Mouse (Mus musculus) embryonic facial prominence, embryonic 14.5 days (tissue): ENCODE data around the gene Tmem198b. TPM values are rescaled to one million over a fixed set of nuclear protein-coding genes. Genes with fewer than 3 reads are reported as not detected.
A peak's percentile ranks its signal among the peaks of the same experiment; 100 is the strongest.

Experiments used
- ATAC-seq: fragments of 200-750 bp; cut with Nextera tagmentation; 2 replicates; pipeline ENCODE4 v1.8.0; 2017; ENCODE audit warnings: low read depth, moderate number of reproducible peaks, moderate TSS enrichment
- DNase-seq: peaks from one replicate; pipeline ENCODE4 v3.0.0-alpha.2; 2015; ENCODE audit warnings: low spot score
- H3K27ac ChIP-seq: fragments of 300-500 bp; sonication (generic); replicated peaks from 2 replicates; pipeline ENCODE4 v1.5.1; 2014; ENCODE audit warnings: low read depth, mild to moderate bottlenecking, low read length, moderate library complexity
- H3K27me3 ChIP-seq: fragments of 300-500 bp; sonication (generic); replicated peaks from 2 replicates; pipeline ENCODE4 v1.6.1; 2014; ENCODE audit warnings: low read length; ENCODE audit not compliant: control insufficient read depth, insufficient read depth
- H3K36me3 ChIP-seq: fragments of 300-500 bp; sonication (generic); 2 replicates; pipeline ENCODE4 v1.6.1; 2014; ENCODE audit warnings: low read length, mixed read lengths; ENCODE audit not compliant: control insufficient read depth, insufficient read depth
- H3K4me1 ChIP-seq: fragments of 300-500 bp; sonication (generic); 2 replicates; pipeline ENCODE4 v1.6.1; 2014; ENCODE audit warnings: antibody characterized with exemption, low read length; ENCODE audit not compliant: control insufficient read depth, insufficient read depth
- H3K4me2 ChIP-seq: fragments of 300-500 bp; sonication (generic); 2 replicates; pipeline ENCODE4 v1.6.1; 2014; ENCODE audit warnings: low read depth, mild to moderate bottlenecking, low read length, moderate library complexity, mixed read lengths
- H3K4me3 ChIP-seq: fragments of 300-500 bp; sonication (generic); 2 replicates; pipeline ENCODE4 v1.5.1; 2014; ENCODE audit warnings: low read depth, mild to moderate bottlenecking, low read length
- H3K9ac ChIP-seq: fragments of 300-500 bp; sonication (generic); 2 replicates; pipeline ENCODE4 v1.6.1; 2014; ENCODE audit warnings: low read depth, mild to moderate bottlenecking, low read length, moderate library complexity, mixed read lengths
- H3K9me3 ChIP-seq: fragments of 300-500 bp; sonication (generic); 2 replicates; pipeline ENCODE4 v1.6.1; 2016; ENCODE audit warnings: low read length; ENCODE audit not compliant: control insufficient read depth
- WGBS: fragments of 180-500 bp; shearing (Covaris S2); extraction: QIAGEN DNeasy Blood & Tissue Kit; methylation state at CpG from one replicate; pipeline ENCODE4 v1.1.7; 2014; 5-methylcytosine and 5-hydroxymethylcytosine counted together
- polyA plus RNA-seq: library from polyadenylated mRNA; unstranded; fragments of >200 nt; fragmentation: Nextera tagmentation; extraction: Ambion mirVana; gene quantifications from 2 replicates; pipeline ENCODE4 v1.2.1, GENCODE M21; 2014

Tmem198b gene
- polyA plus RNA-seq, 1 experiment from 2014 or later: 13.7 TPM

DNA sequence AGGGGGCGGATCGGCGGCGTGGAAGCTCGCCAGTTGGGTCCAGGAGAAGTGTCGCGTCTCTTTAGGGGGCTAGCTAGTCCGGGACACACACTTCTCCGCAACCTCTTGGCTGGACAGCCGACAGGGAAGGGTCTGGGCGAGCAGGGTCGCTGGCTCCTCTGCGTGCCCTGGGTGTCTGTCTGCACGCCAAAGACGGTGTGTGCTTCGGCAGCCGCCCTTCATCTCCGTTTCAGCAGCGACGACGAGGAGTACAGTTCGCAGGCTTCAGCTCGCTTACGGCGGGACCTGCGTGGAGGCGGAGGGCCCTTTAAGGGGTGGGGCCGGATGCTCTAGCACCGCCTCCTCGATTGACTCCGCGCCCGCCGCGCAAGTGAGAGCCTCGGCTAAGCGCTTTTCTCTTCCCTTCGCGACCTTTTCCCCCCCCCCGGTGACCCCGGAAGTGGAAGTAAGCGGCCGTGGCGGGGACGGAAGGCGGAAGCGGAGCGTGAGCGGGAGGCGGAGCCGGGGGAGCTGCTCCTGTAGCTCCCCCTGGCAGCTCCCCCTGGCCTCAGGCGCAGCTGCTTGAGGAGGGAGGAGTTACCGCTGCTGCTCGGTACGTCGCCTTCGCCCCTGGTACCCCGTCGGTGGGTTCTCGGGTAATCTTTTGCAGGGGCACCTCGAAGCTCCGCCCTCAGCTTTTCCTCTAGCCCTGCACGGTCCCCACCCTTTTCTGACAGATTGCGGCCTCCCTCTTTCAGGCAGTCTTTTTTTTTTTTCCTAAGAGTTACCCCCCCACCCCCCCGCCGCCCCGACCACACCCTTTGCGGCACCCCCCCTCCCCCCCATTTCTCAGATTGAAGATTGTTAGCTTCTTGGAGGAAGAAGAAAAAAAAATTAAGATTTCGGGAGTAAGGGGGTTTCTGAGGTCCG is 1.2 kb upstream of the Tmem198b start:
- peak; percentile 99 for DNase-seq
- Histone ChIP-seq H3K27ac (peak overlapping the region; percentile 99), H3K4me1 (peaks cover 42% of the 10 kb centered on the region), H3K27me3 (no peaks in the 10 kb centered on the region), H3K9me3 (no peaks in the 10 kb centered on the region), H3K9ac (peak overlapping the region; percentile 85), H3K4me2 (peak overlapping the region; percentile 72), H3K36me3 (peaks cover 44% of the 10 kb centered on the region), H3K4me3 (peak overlapping the region; percentile 82)
- under 1% methylated on average over 48 of the region's 70 CpGs for WGBS
- ATAC-seq: peak; percentile 93

DNA sequence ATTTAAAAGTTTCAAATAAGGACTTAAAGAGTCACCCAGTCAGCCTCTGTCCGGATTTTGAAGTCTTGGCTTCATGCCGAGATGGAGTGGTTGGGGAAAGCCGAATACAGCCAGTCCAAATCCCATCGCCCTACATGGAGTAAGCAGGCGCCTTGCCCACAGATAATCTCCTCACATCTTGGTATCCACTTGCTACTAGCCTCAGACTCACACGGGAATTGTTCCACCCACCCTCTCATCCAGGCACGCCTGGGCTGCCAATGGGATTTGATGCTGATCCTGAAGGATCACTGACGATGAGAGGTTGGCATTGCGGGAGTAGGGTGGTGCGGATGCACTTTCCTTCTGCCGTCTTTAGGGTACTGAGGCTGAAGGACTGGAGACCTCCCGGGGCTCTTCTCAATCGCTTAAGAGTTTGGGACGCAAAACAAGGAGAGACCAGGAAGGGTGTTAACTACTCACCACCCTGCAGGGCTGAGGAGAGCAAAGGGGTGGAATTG is 349 bp downstream of the Tmem198b start, which contains the start of gene Dnajc14:
Gene Dnajc14, plus strand, starts transcription at position 292 of the 500 bp plus-strand sequence.
- Histone ChIP-seq H3K4me3 (peak within 1 kb of the TSS; percentile 82), H3K9ac (peak within 1 kb of the TSS; percentile 85), H3K27me3 (no peaks in the 10 kb centered on the region), H3K27ac (peak within 1 kb of the TSS; percentile 99), H3K9me3 (no peaks in the 10 kb centered on the region), H3K4me1 (peaks cover 36% of the 10 kb centered on the region), H3K4me2 (peak within 1 kb of the TSS; percentile 72), H3K36me3 (peaks cover 47% of the 10 kb centered on the region)
- DNase-seq (peak; percentile 83), ATAC-seq (peak; percentile 26)
- WGBS: 1% methylated on average over 14 of the region's 14 CpGs

DNA sequence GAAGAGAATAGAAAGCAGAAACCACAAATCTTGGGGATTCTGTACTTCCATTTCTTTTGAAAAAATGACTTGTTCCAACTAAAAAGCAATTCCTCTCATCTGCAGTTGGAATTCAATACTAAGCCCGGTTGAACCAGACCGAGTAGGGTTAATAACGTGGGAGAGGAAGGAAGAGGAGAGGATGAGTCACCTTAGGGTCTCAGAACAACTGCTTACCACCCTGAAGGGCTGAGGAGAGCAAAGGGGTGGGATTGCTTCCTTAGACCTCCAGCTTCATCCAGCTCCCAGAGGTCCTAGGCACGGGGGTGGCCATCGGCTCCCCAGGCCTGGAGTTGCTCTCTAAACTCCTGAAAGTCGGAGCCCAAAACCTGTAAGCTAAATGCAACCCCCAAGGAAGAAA is 809 bp downstream of the Tmem198b start:
- no peak for ATAC-seq

DNA sequence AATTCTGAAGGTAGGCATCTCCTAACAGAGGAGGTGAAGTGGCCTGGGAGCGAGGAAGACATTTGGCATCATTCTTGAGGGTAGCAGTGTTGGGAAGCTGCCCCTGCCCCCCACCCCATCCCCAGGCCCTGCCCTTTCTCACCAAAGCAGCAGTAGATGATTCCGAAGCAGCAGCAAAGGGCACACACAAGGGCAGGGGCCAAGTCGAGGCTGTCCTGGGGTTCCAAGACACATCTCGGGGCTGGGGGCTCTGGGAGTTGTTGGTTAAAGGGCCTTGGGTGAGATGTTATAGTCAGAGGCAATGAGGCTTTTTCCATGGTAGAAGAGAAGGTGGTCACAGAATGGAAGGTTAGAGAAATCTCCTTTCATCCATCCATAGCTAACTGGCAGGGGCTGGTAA is 1.2 kb downstream of the Tmem198b start:
- WGBS: 46% methylated on average over 4 of the region's 4 CpGs
- peak overlapping the region; percentile 72 for H3K4me2 ChIP-seq
- H3K9me3 ChIP-seq: no peaks in the 10 kb centered on the region
- peak overlapping the region; percentile 99; the same call in 1 of the 2 replicates for H3K27ac ChIP-seq
- DNase-seq (no peak), ATAC-seq (no peak)
- H3K27me3 ChIP-seq: no peaks in the 10 kb centered on the region
- peak overlapping the region; percentile 82 for H3K4me3 ChIP-seq
- H3K9ac ChIP-seq: peak overlapping the region; percentile 85
- peaks cover 47% of the 10 kb centered on the region for H3K36me3 ChIP-seq
- H3K4me1 ChIP-seq: peaks cover 28% of the 10 kb centered on the region

More for the DNA sequence above, 809 bp downstream of the Tmem198b start:
- Histone ChIP-seq H3K27me3 (no peaks in the 10 kb centered on the region), H3K4me2 (peak overlapping the region; percentile 72), H3K9me3 (no peaks in the 10 kb centered on the region), H3K27ac (peak overlapping the region; percentile 99), H3K36me3 (peaks cover 45% of the 10 kb centered on the region), H3K4me1 (peaks cover 32% of the 10 kb centered on the region), H3K4me3 (peak overlapping the region; percentile 82), H3K9ac (peak overlapping the region; percentile 85)
- WGBS: 2% methylated on average over 6 of the region's 6 CpGs
- peak; percentile 23 for DNase-seq

DNA sequence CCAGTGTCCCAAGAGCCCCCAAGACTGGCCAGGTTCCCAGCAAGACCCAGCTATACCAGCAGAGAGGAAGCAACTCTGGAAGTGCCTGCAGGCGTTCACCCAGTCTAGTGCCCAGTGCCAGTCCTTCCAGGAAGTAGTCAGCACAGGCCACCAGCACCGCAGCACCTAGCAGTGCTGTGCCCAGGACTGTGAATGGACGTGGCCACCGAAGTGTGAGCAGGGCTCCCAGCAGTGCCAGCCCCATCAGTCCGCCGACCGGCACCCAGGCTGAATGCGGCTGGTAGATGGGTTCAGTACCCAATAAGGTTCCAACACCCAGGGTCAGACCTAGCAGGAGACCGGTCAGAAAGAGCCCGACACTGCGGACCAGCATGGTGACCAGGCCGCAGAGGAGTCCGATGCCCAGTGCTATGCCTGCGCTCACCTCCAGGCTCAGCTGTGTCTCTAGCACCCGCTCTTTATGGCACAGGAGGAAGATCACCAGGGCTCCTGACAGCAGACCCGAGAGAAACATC is 2.1 kb downstream of the Tmem198b start:
- Histone ChIP-seq H3K9ac (peak overlapping the region; percentile 27; the same call in 1 of the 2 replicates), H3K4me2 (no peak overlapping the region)
- ATAC-seq: no peak

DNA sequence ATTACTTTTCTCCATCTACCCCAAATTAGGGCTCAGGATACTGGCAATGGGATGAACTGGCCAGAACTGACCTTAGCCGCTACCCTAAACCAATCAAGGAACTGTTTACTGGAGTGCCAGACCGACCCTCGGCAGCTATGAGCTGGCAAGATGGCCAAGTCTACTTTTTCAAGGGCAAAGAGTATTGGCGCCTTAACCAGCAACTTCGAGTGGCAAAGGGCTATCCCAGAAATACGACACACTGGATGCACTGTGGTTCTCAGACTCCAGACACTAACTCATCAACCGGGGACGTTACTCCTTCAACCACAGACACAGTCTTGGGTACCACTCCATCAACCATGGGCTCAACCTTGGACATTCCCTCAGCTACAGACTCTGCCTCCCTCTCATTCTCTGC is 5.5 kb downstream of the Tmem198b start:
- no peak overlapping the region for H3K4me3 ChIP-seq
- no peak for ATAC-seq
- H3K36me3 ChIP-seq: peaks cover 40% of the 10 kb centered on the region
- WGBS: 92% methylated on average over 8 of the region's 8 CpGs
- no peaks in the 10 kb centered on the region for H3K9me3 ChIP-seq
- H3K4me1 ChIP-seq: peaks cover 9% of the 10 kb centered on the region; the same call in 1 of the 2 replicates
- no peak overlapping the region for H3K27ac ChIP-seq
- H3K9ac ChIP-seq: no peak overlapping the region
- DNase-seq: no peak
- no peaks in the 10 kb centered on the region for H3K27me3 ChIP-seq
- H3K4me2 ChIP-seq: no peak overlapping the region

More for the DNA sequence above, 2.1 kb downstream of the Tmem198b start:
- Histone ChIP-seq H3K4me1 (peaks cover 19% of the 10 kb centered on the region), H3K27ac (no peak overlapping the region), H3K27me3 (no peaks in the 10 kb centered on the region), H3K4me3 (no peak overlapping the region), H3K9me3 (no peaks in the 10 kb centered on the region), H3K36me3 (peaks cover 49% of the 10 kb centered on the region)
- no peak for DNase-seq
- 92% methylated on average over 16 of the region's 16 CpGs for WGBS

DNA sequence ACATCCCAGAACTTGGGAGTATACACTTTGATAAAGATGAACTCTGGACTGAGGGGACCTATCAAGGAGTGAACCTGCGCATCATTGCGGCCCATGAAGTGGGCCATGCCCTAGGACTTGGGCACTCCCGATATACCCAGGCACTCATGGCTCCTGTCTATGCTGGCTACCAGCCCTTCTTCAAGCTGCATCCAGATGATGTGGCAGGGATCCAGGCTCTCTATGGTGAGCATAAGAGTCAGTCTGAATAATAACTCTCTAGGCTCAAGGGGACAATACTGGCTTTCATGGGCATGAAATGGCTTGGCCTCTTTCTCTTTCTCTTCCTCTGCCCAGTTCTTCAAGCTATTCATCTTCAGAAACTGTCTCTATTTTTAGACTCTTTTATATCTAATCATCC is 8.6 kb downstream of the Tmem198b start:
- Histone ChIP-seq H3K36me3 (0 out of 2 replicates have a peak, but pooled peaks cover 27% of the 10 kb centered on the region), H3K4me3 (no peak overlapping the region), H3K9ac (no peak overlapping the region), H3K4me1 (no peaks in the 10 kb centered on the region), H3K27me3 (no peaks in the 10 kb centered on the region), H3K9me3 (no peaks in the 10 kb centered on the region), H3K4me2 (no peak overlapping the region), H3K27ac (no peak overlapping the region)
- ATAC-seq: no peak
- WGBS: 96% methylated on average over 3 of the region's 3 CpGs
- no peak for DNase-seq

DNA sequence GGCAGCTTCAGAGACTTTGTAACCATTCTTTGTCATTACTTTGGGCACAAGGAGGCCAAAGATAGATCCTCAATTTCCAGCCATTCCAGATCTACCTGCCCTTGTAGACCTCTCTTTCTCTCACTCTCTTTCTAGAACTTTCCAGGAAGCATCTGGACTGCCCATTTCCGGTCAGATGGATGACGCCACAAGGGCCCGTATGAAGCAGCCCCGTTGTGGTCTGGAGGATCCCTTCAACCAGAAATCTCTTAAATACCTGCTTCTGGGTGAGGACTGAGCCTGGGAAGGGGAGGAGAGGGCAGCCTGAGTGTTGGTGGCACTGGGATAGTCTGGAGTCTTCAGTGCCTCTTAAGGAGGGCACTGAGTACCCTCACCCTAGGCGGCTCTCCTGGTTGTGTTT is 9.8 kb downstream of the Tmem198b start:
- Histone ChIP-seq H3K36me3 (0 out of 2 replicates have a peak, but pooled peaks cover 17% of the 10 kb centered on the region), H3K27ac (no peak overlapping the region), H3K27me3 (no peaks in the 10 kb centered on the region), H3K4me2 (no peak overlapping the region), H3K4me3 (no peak overlapping the region), H3K4me1 (no peaks in the 10 kb centered on the region), H3K9me3 (no peaks in the 10 kb centered on the region), H3K9ac (no peak overlapping the region)
- no peak for DNase-seq
- no peak for ATAC-seq
- 80% methylated on average over 5 of the region's 5 CpGs for WGBS
